Mouse (Mus musculus): ENCODE measurements at regions not wholly inside any gene's neighbourhood (a gene's known extent, or its start where the extent isn't known, plus 50 kb on each side); places are given as distances from the start of the nearest gene placed in this dataset.

DNA sequence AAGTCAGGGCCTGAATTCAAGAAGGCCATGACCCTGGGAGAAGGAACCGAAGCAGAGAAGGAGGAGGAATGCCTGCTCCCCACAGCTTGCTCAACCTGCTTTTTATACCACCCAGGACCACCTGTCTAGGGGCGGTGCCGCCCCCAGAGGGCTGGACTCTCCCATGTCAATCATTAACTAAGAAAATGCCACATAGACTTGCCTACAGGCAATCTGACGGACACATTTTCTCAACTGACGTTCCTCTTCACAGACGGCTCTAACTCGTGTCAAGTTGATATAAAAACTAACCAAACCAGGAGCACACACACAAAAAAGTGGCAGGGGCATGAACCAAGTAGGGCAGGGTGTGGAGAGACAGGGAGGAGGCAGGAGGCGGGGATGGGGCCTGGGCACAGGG lies 248.5 kb downstream of the Bcl11b start:
- H3K9ac ChIP-seq (ENCODE audit: low read length), result no peak overlapping the region
- no peaks in the 10 kb centered on the region for H3K36me3 ChIP-seq (ENCODE audit: control insufficient read depth, insufficient read depth, low read length)
- peaks cover 16 to 22% of the 10 kb centered on the region in 2 experiments for H3K4me1 ChIP-seq (ENCODE audit: control insufficient read depth in 2 of 2, insufficient read depth in 2 of 2, low read length in 2 of 2)
- H3K27ac ChIP-seq (replicated peaks in 1 of 2; ENCODE audit: control insufficient read depth in 1 of 2, insufficient read depth in 1 of 2, low read depth in 2 of 2, low read length in 2 of 2), result no peak overlapping the region
- H3K27me3 ChIP-seq (ENCODE audit: control insufficient read depth, insufficient read depth, low read length), result 0 out of 2 replicates have a peak, but pooled peaks cover 3% of the 10 kb centered on the region
- H3K4me2 ChIP-seq (ENCODE audit: low read length), result no peak overlapping the region
- H3K9me3 ChIP-seq (ENCODE audit: control insufficient read depth, low read length), result no peaks in the 10 kb centered on the region
- H3K4me3 ChIP-seq (ENCODE audit: control insufficient read depth in 1 of 2, insufficient read depth in 1 of 2, low read depth in 1 of 2, low read length in 2 of 2), result no peak overlapping the region
- ATAC-seq (ENCODE audit: insufficient number of reproducible peaks, insufficient read depth, low FRiP score, low read depth), result no peak
- 87% methylated on average over 8 of the region's 8 CpGs for WGBS

DNA sequence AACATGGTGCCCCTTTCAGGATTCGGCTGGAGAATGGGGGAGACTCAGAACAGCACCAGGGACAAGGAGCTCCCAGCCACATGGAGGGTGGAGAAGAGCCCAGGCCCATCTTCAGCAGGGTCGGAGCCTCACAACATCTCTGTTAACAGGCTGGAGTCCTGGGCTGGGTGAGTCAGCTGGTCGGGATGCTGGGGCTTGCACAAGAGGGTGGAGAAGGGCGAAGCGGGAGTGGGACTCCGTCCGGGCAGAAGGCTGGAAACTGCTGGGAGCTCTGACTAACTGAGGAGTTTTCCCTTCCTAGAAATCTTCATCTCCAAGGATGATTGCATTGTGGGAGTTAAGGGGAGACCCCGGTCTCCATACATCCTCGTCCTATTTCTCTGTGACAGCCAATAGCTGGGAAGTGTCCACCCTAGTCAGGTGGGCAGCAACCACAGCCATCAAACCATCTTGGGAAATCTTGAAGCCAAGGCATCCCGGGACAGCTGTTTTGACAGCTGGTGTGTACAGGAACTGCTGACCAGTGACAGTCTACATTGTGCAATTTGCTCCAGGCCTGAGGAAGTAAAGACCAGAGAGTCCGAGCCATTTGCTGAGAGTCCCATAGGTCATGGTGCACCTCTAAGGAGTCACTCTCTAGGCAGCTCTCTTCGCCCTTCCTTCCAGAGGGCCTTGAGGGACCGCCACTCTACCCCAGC lies 247.4 kb downstream of the Bcl11b start:
- Histone ChIP-seq H3K27ac (replicated peaks in 1 of 2; ENCODE audit: control insufficient read depth in 1 of 2, insufficient read depth in 1 of 2, low read depth in 2 of 2, low read length in 2 of 2) (no peak overlapping the region), H3K9me3 (ENCODE audit: control insufficient read depth, low read length) (no peaks in the 10 kb centered on the region), H3K9ac (ENCODE audit: low read length) (no peak overlapping the region), H3K4me3 (ENCODE audit: control insufficient read depth in 1 of 2, insufficient read depth in 1 of 2, low read depth in 1 of 2, low read length in 2 of 2) (no peak overlapping the region), H3K4me1 (ENCODE audit: control insufficient read depth in 2 of 2, insufficient read depth in 2 of 2, low read length in 2 of 2) (peaks cover 16 to 22% of the 10 kb centered on the region in 2 experiments), H3K4me2 (ENCODE audit: low read length) (no peak overlapping the region), H3K27me3 (ENCODE audit: control insufficient read depth, insufficient read depth, low read length) (0 out of 2 replicates have a peak, but pooled peaks cover 3% of the 10 kb centered on the region), H3K36me3 (ENCODE audit: control insufficient read depth, insufficient read depth, low read length) (no peaks in the 10 kb centered on the region)
- 87% methylated on average over 13 of the region's 13 CpGs for WGBS
- ATAC-seq (ENCODE audit: insufficient number of reproducible peaks, insufficient read depth, low FRiP score, low read depth), result no peak

DNA sequence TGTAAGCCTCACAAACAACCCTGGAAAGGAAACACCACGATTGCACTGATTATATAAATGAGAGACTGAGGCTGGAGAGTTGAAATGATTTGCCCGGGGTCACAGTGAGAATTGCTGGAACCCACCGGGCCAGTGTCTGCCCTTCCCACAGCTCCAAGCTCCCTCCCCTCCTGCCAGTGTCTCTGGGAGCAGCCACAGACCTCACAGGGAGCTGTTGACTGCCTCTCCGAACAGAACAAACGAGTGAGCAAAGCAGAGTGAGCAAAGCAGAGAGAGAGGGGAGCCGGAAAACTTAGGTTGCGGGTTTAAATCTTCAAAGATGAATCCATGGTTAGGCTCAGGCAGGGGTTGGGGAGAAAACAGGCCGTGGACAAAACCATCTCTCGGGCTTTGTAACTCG lies 246.2 kb downstream of the Bcl11b start:
- WGBS, result 49% methylated on average over 10 of the region's 10 CpGs
- H3K9ac ChIP-seq (ENCODE audit: low read length), result no peak overlapping the region
- 0 out of 2 replicates have a peak, but pooled peaks cover 3% of the 10 kb centered on the region for H3K27me3 ChIP-seq (ENCODE audit: control insufficient read depth, insufficient read depth, low read length)
- no peaks in the 10 kb centered on the region for H3K36me3 ChIP-seq (ENCODE audit: control insufficient read depth, insufficient read depth, low read length)
- no peak for ATAC-seq (ENCODE audit: insufficient number of reproducible peaks, insufficient read depth, low FRiP score, low read depth)
- H3K4me1 ChIP-seq (ENCODE audit: control insufficient read depth in 2 of 2, insufficient read depth in 2 of 2, low read length in 2 of 2), result peaks cover 16 to 22% of the 10 kb centered on the region in 2 experiments
- no peak overlapping the region for H3K4me3 ChIP-seq (ENCODE audit: control insufficient read depth in 1 of 2, insufficient read depth in 1 of 2, low read depth in 1 of 2, low read length in 2 of 2)
- no peak overlapping the region for H3K4me2 ChIP-seq (ENCODE audit: low read length)
- no peaks in the 10 kb centered on the region for H3K9me3 ChIP-seq (ENCODE audit: control insufficient read depth, low read length)
- H3K27ac ChIP-seq (replicated peaks in 1 of 2; ENCODE audit: control insufficient read depth in 1 of 2, insufficient read depth in 1 of 2, low read depth in 2 of 2, low read length in 2 of 2), result no peak overlapping the region

DNA sequence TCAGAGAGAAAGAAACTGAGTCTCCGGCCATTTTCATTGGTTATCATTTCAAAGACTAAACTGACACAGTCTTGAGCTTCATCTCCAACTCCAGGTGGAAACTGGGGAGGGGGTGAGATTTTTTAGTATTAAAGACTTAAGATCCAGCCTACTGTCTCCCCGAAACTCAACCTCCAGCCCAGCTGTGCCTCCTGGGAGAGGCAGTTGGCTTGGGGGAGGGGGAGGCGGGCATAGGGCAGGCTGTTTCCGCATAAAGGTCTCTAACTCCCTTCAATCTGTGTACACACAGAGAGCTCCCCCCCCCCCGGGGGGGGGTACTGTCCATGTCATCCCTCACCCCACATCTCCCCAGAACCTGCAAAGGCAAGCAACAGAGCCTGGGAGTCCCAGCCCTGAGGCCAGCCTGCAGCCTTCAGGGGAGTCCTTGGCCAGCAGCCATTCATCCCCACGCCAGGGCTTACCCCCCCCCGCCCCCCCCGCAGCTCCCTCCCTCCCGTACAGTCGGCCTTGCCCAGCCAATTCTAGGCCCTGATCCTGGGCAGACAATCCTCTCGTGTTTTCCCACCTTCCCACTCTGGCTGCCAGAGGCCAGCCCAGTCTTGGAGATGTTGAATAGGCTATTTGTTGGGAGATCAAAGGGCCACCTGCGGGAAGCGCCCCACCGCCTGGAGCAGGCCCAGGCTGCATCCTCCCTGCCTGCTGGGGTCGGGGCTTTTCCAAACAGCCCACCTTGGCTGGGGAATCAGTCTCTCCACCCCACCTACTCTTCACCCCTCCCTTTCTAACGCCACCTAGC lies 245.2 kb downstream of the Bcl11b start:
- no peak overlapping the region for H3K4me3 ChIP-seq (ENCODE audit: control insufficient read depth in 1 of 2, insufficient read depth in 1 of 2, low read depth in 1 of 2, low read length in 2 of 2)
- no peaks in the 10 kb centered on the region for H3K9me3 ChIP-seq (ENCODE audit: control insufficient read depth, low read length)
- peaks cover 7 to 14% of the 10 kb centered on the region in 2 experiments for H3K4me1 ChIP-seq (ENCODE audit: control insufficient read depth in 2 of 2, insufficient read depth in 2 of 2, low read length in 2 of 2)
- 18% methylated on average over 15 of the region's 16 CpGs for WGBS
- 0 out of 2 replicates have a peak, but pooled peaks cover 3% of the 10 kb centered on the region for H3K27me3 ChIP-seq (ENCODE audit: control insufficient read depth, insufficient read depth, low read length)
- no peak overlapping the region for H3K4me2 ChIP-seq (ENCODE audit: low read length)
- peak; percentile 18; the same call in 1 of the 2 replicates for ATAC-seq (ENCODE audit: insufficient number of reproducible peaks, insufficient read depth, low FRiP score, low read depth)
- no peaks in the 10 kb centered on the region for H3K36me3 ChIP-seq (ENCODE audit: control insufficient read depth, insufficient read depth, low read length)
- no peak overlapping the region for H3K27ac ChIP-seq (replicated peaks in 1 of 2; ENCODE audit: control insufficient read depth in 1 of 2, insufficient read depth in 1 of 2, low read depth in 2 of 2, low read length in 2 of 2)
- no peak overlapping the region for H3K9ac ChIP-seq (ENCODE audit: low read length)

DNA sequence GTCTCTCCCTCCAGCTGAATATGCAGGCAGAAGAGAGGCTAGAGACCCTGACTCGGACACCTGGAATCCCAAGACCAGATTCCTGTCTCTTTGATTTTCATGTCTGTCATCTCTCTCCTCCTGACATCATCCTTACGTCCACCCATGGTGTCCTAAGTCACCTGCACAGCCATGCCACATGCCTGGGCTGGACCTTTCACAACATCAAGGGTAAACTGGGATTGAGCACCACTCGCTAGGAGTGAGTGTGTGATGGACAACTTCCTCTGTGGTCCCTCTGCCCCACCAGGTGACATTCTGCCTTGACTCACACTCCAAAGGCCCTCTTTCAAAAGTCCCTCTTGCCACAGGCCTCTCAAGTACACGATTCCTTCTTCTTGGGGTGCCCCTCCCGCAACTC lies 244.1 kb downstream of the Bcl11b start:
- no peak overlapping the region for H3K9ac ChIP-seq (ENCODE audit: low read length)
- no peak overlapping the region for H3K27ac ChIP-seq (replicated peaks in 1 of 2; ENCODE audit: control insufficient read depth in 1 of 2, insufficient read depth in 1 of 2, low read depth in 2 of 2, low read length in 2 of 2)
- ATAC-seq (ENCODE audit: insufficient number of reproducible peaks, insufficient read depth, low FRiP score, low read depth), result no peak
- H3K9me3 ChIP-seq (ENCODE audit: control insufficient read depth, low read length), result no peaks in the 10 kb centered on the region
- H3K4me1 ChIP-seq (ENCODE audit: control insufficient read depth in 2 of 2, insufficient read depth in 2 of 2, low read length in 2 of 2), result peaks cover 7 to 14% of the 10 kb centered on the region in 2 experiments
- H3K4me3 ChIP-seq (ENCODE audit: control insufficient read depth in 1 of 2, insufficient read depth in 1 of 2, low read depth in 1 of 2, low read length in 2 of 2), result no peak overlapping the region
- 82% methylated on average over 5 of the region's 5 CpGs for WGBS
- no peak overlapping the region for H3K4me2 ChIP-seq (ENCODE audit: low read length)
- 0 out of 2 replicates have a peak, but pooled peaks cover 3% of the 10 kb centered on the region for H3K27me3 ChIP-seq (ENCODE audit: control insufficient read depth, insufficient read depth, low read length)
- H3K36me3 ChIP-seq (ENCODE audit: control insufficient read depth, insufficient read depth, low read length), result no peaks in the 10 kb centered on the region

DNA sequence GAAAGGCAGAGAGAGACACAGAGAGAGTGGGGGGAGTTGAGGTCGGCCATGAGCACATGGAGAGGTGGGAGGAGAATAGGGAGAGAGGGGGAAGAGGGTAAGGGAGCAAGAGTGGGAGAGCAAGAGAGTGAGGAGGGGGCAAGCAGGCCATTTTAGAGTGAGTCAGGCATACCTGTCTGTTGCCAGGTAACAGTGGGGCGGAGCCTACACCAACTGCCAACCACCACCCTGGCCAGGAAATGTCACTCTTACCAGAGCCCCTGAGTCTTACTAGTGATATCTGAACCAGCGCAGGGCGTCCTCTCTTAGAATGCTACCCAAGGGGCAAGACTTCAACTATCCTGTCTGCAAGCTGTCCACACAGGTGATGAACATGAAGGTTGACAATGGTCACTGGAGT lies 243.5 kb downstream of the Bcl11b start:
- Histone ChIP-seq H3K4me2 (ENCODE audit: low read length) (no peak overlapping the region), H3K36me3 (ENCODE audit: control insufficient read depth, insufficient read depth, low read length) (no peaks in the 10 kb centered on the region), H3K27me3 (ENCODE audit: control insufficient read depth, insufficient read depth, low read length) (no peaks in the 10 kb centered on the region), H3K9ac (ENCODE audit: low read length) (no peak overlapping the region), H3K9me3 (ENCODE audit: control insufficient read depth, low read length) (no peaks in the 10 kb centered on the region), H3K27ac (replicated peaks in 1 of 2; ENCODE audit: control insufficient read depth in 1 of 2, insufficient read depth in 1 of 2, low read depth in 2 of 2, low read length in 2 of 2) (no peak overlapping the region), H3K4me1 (ENCODE audit: control insufficient read depth in 2 of 2, insufficient read depth in 2 of 2, low read length in 2 of 2) (peaks cover 7 to 14% of the 10 kb centered on the region in 2 experiments), H3K4me3 (ENCODE audit: control insufficient read depth in 1 of 2, insufficient read depth in 1 of 2, low read depth in 1 of 2, low read length in 2 of 2) (no peak overlapping the region)
- no peak for ATAC-seq (ENCODE audit: insufficient number of reproducible peaks, insufficient read depth, low FRiP score, low read depth)
- WGBS, result 84% methylated on average over 4 of the region's 4 CpGs

DNA sequence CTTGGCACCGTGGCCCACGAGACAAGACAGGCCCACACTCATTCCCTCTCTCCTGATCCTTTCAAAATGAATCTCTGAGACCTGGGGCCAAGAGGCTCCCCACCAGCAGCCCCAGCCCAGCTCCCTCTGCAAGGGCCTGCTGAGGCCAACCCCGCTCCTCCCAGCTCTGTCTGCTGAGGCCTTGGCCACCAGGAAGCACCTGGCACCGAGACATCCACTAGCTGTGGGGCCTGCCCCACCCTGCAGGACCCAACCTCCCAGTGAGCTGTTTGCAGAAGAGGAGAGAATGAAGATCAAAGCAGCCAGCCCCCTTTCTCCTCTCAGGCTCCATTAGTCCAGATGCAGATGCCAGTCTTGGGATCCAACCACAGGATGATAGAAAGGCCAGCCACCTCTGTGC lies 241.3 kb downstream of the Bcl11b start:
- Histone ChIP-seq H3K9me3 (ENCODE audit: control insufficient read depth, low read length) (no peaks in the 10 kb centered on the region), H3K36me3 (ENCODE audit: control insufficient read depth, insufficient read depth, low read length) (no peaks in the 10 kb centered on the region), H3K4me1 (ENCODE audit: control insufficient read depth in 2 of 2, insufficient read depth in 2 of 2, low read length in 2 of 2) (peaks cover 7 to 14% of the 10 kb centered on the region in 2 experiments), H3K4me3 (ENCODE audit: control insufficient read depth in 1 of 2, insufficient read depth in 1 of 2, low read depth in 1 of 2, low read length in 2 of 2) (no peak overlapping the region), H3K27me3 (ENCODE audit: control insufficient read depth, insufficient read depth, low read length) (no peaks in the 10 kb centered on the region), H3K27ac (replicated peaks in 1 of 2; ENCODE audit: control insufficient read depth in 1 of 2, insufficient read depth in 1 of 2, low read depth in 2 of 2, low read length in 2 of 2) (no peak overlapping the region), H3K4me2 (ENCODE audit: low read length) (no peak overlapping the region), H3K9ac (ENCODE audit: low read length) (no peak overlapping the region)
- ATAC-seq (ENCODE audit: insufficient number of reproducible peaks, insufficient read depth, low FRiP score, low read depth), result no peak
- WGBS, result 74% methylated on average over 4 of the region's 4 CpGs

All from heart, embryonic 14.5 days (tissue).